Mouse (Mus musculus): ENCODE results near the gene Eif1b. TPM values are rescaled to one million over a fixed set of nuclear protein-coding genes. Genes with fewer than 3 reads are reported as not detected.
A peak's percentile ranks its signal among the peaks of the same experiment; 100 is the strongest.
"Not testable (repeated sequence)": the region's sequence is repeated elsewhere in the genome, so short reads cannot be mapped to it uniquely, and the experiment has no call there.

The Eif1b gene
- total RNA-seq, 2 experiments from 2014 or later, result 158 to 211 TPM

GRCm38 (mm10) chr9:120519469-120520125 lies 27.6 kb downstream of the Eif1b start:
- no peak for DNase-seq (ENCODE audit: low spot score in 2 of 2)

GRCm38 (mm10) chr9:120521161-120521560 lies 29.1 kb downstream of the Eif1b start:
- DNase-seq (ENCODE audit: low spot score in 2 of 2), result no peak

GRCm38 (mm10) chr9:120527270-120527669 lies 35.2 kb downstream of the Eif1b start:
- DNase-seq (ENCODE audit: low spot score in 2 of 2), result no peak

- no peak for DNase-seq (ENCODE audit: low spot score in 2 of 2)
Observed at GRCm38 (mm10) chr9:120527919-120528318, 35.9 kb downstream of the Eif1b start.

- DNase-seq (ENCODE audit: low spot score in 2 of 2), result no peak
Observed at GRCm38 (mm10) chr9:120528815-120529510, 36.9 kb downstream of the Eif1b start.

GRCm38 (mm10) chr9:120530471-120530870 lies 38.4 kb downstream of the Eif1b start:
- no peak for DNase-seq (ENCODE audit: low spot score in 2 of 2)

GRCm38 (mm10) chr9:120532062-120532461 lies 40.0 kb downstream of the Eif1b start:
- no peak for DNase-seq (ENCODE audit: low spot score in 2 of 2)

- DNase-seq (ENCODE audit: low spot score in 2 of 2), result no peak
Observed at GRCm38 (mm10) chr9:120532691-120533090, 40.7 kb downstream of the Eif1b start.

GRCm38 (mm10) chr9:120533446-120533950 lies 41.5 kb downstream of the Eif1b start:
- not testable (repeated sequence) for DNase-seq (ENCODE audit: low spot score in 2 of 2)

GRCm38 (mm10) chr9:120539662-120540251 lies 47.7 kb downstream of the Eif1b start, which contains the start of gene Entpd3:
TSS of gene Entpd3 (plus strand) at chr9:120539818.
- peak; percentile 14 to 19 for DNase-seq (ENCODE audit: low spot score in 2 of 2)

- no peak for DNase-seq (ENCODE audit: low spot score in 2 of 2)
Observed at GRCm38 (mm10) chr9:120541411-120541810, 49.4 kb downstream of the Eif1b start.

GRCm38 (mm10) chr9:120542241-120542640 lies 50.2 kb downstream of the Eif1b start:
- no peak for DNase-seq (ENCODE audit: low spot score in 2 of 2)

Other genes with a start within 250 kb of the Eif1b start
- 10 to 100 TPM; 42.8 to 45.5 TPM for gene Myrip, start 190.7 kb upstream of the Eif1b start, total RNA-seq (2021)
- gene Entpd3, start 47.6 kb downstream of the Eif1b start, total RNA-seq (2021), result 1 to 10 TPM; 3.9 to 4.1 TPM
- gene Rpl14, start 79.2 kb downstream of the Eif1b start, total RNA-seq (2021), result 100 to 1,000 TPM; 340 to 352 TPM

Measured in layer of hippocampus, postnatal 10 days (tissue).